Mouse (Mus musculus) left cerebral cortex, postnatal 25 days (tissue): Measurements from ENCODE around the gene Sar1a. TPM values are rescaled to one million over a fixed set of nuclear protein-coding genes. Genes with fewer than 3 reads are reported as not detected.

Source experiments
- DNase-seq, 2 experiments: peaks; one replicate each; pipeline ENCODE4 v3.0.0; 2022; ENCODE audit warnings: low spot score in 2 of 2, mixed read lengths in 1 of 2
- intact Hi-C: fragments of 180-260 bp; cut with DNase I; formaldehyde crosslinking; loops from one replicate; pipeline ENCODE4 v1.15.1; 2025
- total RNA-seq, 2 experiments: library from RNA; stranded (reverse); gene quantifications; 2 replicates each; pipeline ENCODE4 v1.2.3; 2021

The Sar1a gene
- total RNA-seq, 2 experiments from 2014 or later, result 118 to 131 TPM

GRCm38 (mm10) chr10:61669896-61670295, 10.2 kb upstream of the Sar1a start:
- intact Hi-C loops, result no loop called here

GRCm38 (mm10) chr10:61670758-61671157, 9.3 kb upstream of the Sar1a start:
- no peak for DNase-seq
- intact Hi-C loops, result no loop called here

More at GRCm38 (mm10) chr10:61669896-61670295, 10.2 kb upstream of the Sar1a start:
- no peak for DNase-seq

GRCm38 (mm10) chr10:61675935-61676334, 4.2 kb upstream of the Sar1a start:
- intact Hi-C loops, result no loop called here
- no peak for DNase-seq

DNA sequence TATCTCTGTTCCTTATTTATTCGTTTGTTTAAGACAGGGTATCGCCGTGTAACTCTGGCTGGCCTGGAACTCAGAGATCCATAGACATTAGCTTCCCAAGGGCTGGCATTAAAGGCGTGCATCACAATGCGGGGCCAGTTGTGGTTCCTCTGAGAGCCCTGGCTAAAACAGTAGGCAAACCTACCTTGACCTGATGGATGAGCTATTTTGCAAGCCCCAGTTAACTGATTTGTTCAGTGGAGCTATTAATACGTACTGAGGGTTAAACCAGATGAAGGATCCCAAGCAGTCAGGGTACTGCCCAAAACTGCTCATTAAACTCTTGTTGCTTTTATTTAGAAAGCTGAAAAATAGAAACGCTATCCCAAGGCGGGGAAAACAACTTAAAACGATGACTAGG, 554 bp upstream of the Sar1a start:
- intact Hi-C loops, result no loop called here
- no peak for DNase-seq

DNA sequence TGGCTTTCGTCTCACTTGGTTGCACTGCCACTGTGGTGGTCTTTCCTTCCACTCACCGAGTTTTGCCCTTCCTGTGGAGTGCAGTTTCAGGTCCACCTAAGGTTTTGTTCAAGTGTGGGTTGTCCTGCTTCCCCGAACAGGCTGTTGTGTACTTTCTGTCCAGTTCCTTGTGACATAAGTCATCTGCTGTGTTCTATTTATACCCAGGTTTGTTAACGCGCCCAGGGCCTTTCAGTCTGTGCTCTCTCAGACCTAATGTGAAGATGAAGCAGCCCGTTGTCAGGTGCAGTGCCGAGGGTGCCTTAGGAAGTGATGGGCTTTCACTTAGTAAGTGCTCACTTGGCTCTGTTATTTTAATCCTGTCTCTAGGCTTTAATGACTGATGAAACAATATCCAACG, 9.3 kb downstream of the Sar1a start:
- intact Hi-C loops, result no loop called here
- DNase-seq, result no peak

DNA sequence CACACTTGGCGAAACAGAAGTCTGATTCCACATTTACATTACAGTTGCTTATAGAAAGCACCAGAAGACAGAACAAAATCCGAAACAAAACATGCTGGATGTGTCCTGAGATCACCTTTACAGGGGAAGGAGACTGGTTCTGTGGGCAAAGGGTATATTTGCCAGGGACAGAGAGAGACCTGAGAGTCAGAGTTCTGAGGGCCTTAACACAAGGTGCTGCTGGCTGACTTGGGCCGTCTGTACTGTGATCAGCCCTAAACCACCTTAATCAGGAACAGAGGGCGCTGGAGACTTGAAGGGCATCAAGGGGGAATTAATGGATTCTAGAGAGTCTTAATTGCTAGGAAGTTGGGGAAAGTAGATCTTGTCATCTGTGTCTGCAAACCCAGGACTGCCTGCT, 13.5 kb downstream of the Sar1a start:
- intact Hi-C loops, result no loop called here

DNA sequence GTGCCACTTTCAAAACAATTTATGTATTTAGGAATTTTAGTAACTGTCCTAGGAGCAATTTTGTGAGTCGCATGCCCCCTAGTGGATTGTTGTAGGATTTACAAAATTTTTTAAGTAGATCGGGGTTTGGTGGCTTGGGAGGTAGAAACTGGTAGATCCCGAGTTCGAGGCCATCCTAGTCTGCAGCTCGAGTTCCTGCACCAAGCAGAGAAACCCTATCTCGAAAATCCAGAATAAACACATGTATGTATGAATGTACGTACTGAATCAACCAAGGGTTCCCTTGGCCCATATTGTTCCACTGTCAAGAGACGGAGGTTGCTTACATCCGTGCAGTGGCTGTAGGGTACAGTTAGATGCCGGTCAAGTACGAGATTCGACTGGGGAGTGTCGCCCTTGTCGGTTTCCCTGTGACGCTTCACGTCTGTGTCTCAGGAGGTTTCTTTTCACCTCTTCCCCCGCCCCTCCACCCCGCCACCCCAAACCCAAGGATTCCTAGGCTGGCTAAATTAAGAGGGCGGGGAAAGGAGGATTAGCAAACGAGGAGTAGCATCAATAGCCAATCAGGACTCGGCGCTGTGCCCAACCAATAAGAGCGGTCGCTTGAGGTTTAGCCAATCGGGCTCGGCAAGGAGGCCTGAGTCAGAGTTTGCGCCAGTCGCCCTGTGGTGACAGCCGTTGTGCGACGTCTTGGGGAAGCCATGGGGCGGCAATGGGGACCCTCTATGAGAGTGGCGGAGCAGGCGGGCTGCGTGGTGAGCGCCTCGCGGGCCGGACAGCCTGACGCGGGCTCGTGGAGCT, 15.0 kb downstream of the Sar1a start, which contains the start of gene Tysnd1:
Tysnd1 (plus strand) TSS at position 645 of the 801 bp plus-strand sequence.
- intact Hi-C loops, result loop anchor here (1.0 kb wide), 1 partner anchor 15 kb away; the partner anchor contains the start of gene Sar1a
- peak; percentile 97 to 99 for DNase-seq

More for the DNA sequence above, 13.5 kb downstream of the Sar1a start:
- DNase-seq, result no peak

GRCm38 (mm10) chr10:61695703-61696559, 15.8 kb downstream of the Sar1a start:
- intact Hi-C loops, result loop anchor here (1.0 kb wide), 1 partner anchor 16 kb away; the partner anchor contains the start of gene Sar1a
- peak in 1 of 2 experiments; percentile 9 for DNase-seq

- intact Hi-C loops, result no loop called here
- DNase-seq, result no peak
Measured at GRCm38 (mm10) chr10:61696560-61696823, 16.4 kb downstream of the Sar1a start.

GRCm38 (mm10) chr10:61697028-61697427, 16.9 kb downstream of the Sar1a start:
- intact Hi-C loops, result no loop called here
- no peak for DNase-seq

DNA sequence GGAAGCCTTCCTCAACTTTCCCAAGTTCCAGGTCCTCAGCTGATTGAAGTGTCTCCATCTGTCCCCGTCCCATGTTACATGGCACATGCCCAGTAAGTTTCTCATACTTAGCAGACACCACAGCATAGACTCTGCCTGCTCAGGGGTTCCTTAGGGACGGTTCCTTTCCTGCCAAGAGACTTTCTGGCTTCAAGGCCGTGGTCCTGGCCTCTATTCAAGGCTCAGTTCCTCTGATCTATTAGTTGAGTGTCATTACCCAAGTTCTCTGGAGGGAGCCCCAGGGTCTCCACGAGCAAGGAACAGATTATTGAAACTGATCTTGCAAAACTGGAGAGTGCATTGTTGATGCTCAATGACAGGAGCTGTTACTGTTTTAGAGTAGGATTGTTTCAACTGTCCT, 24.6 kb downstream of the Sar1a start:
- intact Hi-C loops, result no loop called here
- no peak for DNase-seq

DNA sequence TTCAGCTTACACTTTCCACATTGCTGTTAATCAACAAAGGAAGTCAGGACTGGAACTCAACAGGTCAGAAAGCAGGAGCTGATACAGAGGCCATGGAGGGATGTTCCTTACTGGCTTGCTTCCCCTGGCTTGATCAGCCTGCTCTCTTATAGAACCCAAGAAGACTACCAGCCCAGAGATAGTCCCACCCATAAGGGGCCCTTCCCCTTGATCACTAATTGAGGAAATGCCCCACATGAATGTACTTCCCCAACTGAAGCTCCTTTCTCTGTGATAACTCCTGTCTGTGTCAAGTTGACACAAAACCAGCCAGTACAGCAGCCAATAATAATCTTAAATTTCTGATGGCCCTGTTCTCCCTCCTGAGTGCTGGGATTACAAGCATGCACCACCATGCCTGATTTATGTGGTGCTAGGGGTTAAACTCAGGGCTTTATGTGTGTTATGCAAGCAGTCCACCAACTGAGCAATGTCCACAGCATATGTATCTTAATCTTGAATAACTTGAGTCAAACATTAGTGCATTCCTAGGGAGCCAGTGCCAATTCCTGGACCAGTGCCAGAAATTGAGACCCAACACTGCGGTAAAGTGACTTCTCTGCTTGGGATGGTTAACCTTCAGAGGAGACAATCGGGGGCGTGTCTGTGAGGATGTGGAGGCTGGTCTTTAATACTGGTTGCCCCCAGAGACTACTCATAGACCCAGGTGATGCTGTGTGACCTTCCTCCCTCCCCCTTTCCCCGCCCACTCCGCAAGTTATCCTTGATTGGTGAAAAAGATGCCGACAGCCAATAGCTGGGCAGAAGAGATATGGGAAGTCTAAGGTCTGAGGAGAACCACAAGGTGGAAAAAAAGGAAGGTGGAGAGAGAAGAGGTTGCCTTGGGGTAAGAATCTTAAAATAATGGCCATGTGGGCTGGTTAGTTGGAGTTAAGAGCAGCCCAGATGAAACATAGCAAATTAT, 26.6 kb downstream of the Sar1a start:
- no peak for DNase-seq
- intact Hi-C loops, result no loop called here

DNA sequence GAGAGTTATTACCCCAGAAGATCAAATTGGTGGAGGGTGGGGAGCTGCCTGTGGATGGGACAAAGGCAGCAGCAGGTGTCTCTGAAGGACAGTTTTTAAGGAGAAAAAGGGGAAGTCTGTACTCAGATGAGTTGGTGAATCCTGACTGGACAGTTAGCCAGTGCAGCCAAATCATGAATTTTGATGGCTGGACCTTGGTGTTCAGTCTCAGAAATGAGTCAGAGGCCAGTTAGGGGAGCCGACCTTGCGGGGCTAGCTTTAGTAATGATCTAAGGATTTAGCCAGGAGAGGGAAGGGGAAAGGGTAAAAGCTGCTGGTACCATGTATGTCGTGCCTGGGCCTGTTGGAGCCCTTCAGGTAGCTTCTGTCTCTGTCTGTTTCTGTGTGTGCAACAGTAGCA, 33.5 kb downstream of the Sar1a start:
- intact Hi-C loops, result no loop called here
- DNase-seq, result no peak

DNA sequence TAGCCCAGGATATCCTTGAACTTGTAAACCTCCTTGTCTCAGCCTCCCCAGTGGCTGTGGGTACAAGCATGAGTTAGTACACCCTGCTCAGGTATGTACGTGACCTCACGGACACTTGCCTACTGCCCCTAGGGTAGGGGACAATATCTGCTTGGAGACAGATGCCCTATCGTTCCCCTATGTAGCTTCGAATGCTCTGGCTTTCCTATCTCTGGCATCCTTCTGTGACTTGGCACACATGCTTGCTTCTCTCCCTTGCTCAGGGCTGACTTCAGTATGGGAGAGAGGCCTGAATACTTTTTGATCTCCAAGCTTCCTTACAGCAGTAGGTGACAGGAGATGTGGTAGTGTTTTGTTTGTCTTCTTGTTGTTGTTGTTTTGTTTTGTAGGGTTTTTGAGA, 34.0 kb downstream of the Sar1a start:
- no peak for DNase-seq
- intact Hi-C loops, result no loop called here

DNA sequence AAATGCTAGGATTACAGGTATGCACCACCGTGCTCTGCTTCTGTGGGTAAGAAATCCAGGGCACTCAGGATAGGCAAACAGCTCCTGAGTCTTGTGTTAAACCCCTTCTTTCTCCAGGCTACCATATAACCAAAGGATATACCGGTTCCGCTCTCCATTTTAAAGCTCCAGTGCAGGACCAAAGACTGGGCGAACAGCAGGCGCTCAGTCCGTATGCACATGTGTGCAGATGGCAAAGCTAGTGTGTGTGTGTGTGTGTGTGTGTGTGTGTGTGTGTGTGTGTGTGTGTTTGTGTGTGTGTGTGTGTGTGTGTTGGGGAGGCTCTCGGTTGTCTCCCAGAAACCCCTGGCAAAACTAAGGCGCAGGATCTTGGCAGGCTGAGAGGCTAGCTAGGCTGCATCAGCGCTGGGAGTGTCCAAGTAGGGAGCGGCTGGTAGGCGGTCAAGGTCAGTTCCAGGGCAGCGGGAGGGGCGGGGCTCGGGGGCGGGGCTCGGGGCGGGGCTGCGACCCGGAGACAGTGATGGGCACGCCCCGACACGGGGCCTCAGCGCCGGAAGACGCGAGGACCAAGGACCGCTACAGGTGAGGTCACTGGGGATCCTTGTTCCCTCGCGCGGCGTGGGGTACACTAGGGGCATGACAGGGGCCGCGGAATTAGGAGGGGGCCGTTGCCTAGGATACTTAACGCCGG, 34.8 kb downstream of the Sar1a start, which contains the start of gene Aifm2:
Aifm2 (plus strand) TSS at position 493 of the 691 bp plus-strand sequence.
- intact Hi-C loops, result no loop called here
- DNase-seq, result no peak

- intact Hi-C loops, result no loop called here
Measured at GRCm38 (mm10) chr10:61715462-61715837, 35.4 kb downstream of the Sar1a start.

GRCm38 (mm10) chr10:61715996-61716864, 36.1 kb downstream of the Sar1a start:
- intact Hi-C loops, result no loop called here
- DNase-seq, result no peak

More at GRCm38 (mm10) chr10:61715462-61715837, 35.4 kb downstream of the Sar1a start:
- DNase-seq, result no peak
